Mouse (Mus musculus): Measurements from ENCODE around the gene Hes6.
A peak's percentile ranks its signal among the peaks of the same experiment; 100 is the strongest.

The Hes6 gene

GRCm38 (mm10) chr1:91398260-91399062 is 15.4 kb downstream of the Hes6 start, which contains the start of gene Ilkap:
Gene Ilkap, minus strand, starts transcription at chr1:91398815.
- DNase-seq = peak; percentile 83 to 84

GRCm38 (mm10) chr1:91397927-91398259 is 15.9 kb downstream of the Hes6 start:
- DNase-seq = peak in 1 of 2 experiments; percentile 16

GRCm38 (mm10) chr1:91390369-91390768 is 23.5 kb downstream of the Hes6 start:
- DNase-seq = no peak

- DNase-seq = no peak
Observed at GRCm38 (mm10) chr1:91381091-91381471, 32.8 kb downstream of the Hes6 start.

- DNase-seq = peak; percentile 75
Observed at GRCm38 (mm10) chr1:91380453-91381090, 33.3 kb downstream of the Hes6 start.

GRCm38 (mm10) chr1:91373414-91373835 is 40.4 kb downstream of the Hes6 start:
- DNase-seq = no peak

GRCm38 (mm10) chr1:91370055-91370454 is 43.8 kb downstream of the Hes6 start:
- no peak for DNase-seq

GRCm38 (mm10) chr1:91369408-91369807 is 44.4 kb downstream of the Hes6 start:
- no peak for DNase-seq

GRCm38 (mm10) chr1:91367295-91367694 is 46.5 kb downstream of the Hes6 start:
- DNase-seq = no peak

GRCm38 (mm10) chr1:91366215-91367108 is 47.4 kb downstream of the Hes6 start, which contains the start of gene Erfe:
Gene Erfe, plus strand, starts transcription at chr1:91366430.
- peak in 1 of 2 experiments; percentile 38 for DNase-seq

GRCm38 (mm10) chr1:91365816-91366214 is 48.0 kb downstream of the Hes6 start:
- DNase-seq = no peak

- no peak for DNase-seq
Observed at GRCm38 (mm10) chr1:91364822-91365644, 48.8 kb downstream of the Hes6 start.

- no peak for DNase-seq
Observed at GRCm38 (mm10) chr1:91362113-91362512, 51.7 kb downstream of the Hes6 start.

Data from cerebellum, postnatal 36 days (tissue).